Mouse (Mus musculus) heart, embryonic 13.5 days (tissue): ENCODE data around the gene Pfas. TPM values are rescaled to one million over a fixed set of nuclear protein-coding genes. Genes with fewer than 3 reads are reported as not detected.
"Not testable (repeated sequence)": the region's sequence is repeated elsewhere in the genome, so short reads cannot be mapped to it uniquely, and the experiment has no call there.

Source experiments
- ATAC-seq: fragments of 200-750 bp; cut with Nextera tagmentation; 2 replicates; pipeline ENCODE4 v1.8.0; 2017; ENCODE audit warnings: moderate TSS enrichment; ENCODE audit not compliant: insufficient number of reproducible peaks, low FRiP score, low TSS enrichment; ENCODE audit errors: extremely low read depth
- H3K27ac ChIP-seq: fragments of 300-500 bp; sonication (generic); replicated peaks from 2 replicates; pipeline ENCODE4 v1.5.1; 2015; ENCODE audit warnings: moderate library complexity, mild to moderate bottlenecking, inconsistent platforms
- H3K27me3 ChIP-seq: fragments of 300-500 bp; sonication (generic); replicated peaks from 2 replicates; pipeline ENCODE4 v1.6.1; 2015; ENCODE audit warnings: mild to moderate bottlenecking, inconsistent platforms
- H3K36me3 ChIP-seq: fragments of 300-500 bp; sonication (generic); 2 replicates; pipeline ENCODE4 v1.6.1; 2015; ENCODE audit warnings: mild to moderate bottlenecking, inconsistent platforms
- H3K4me1 ChIP-seq: fragments of 300-500 bp; sonication (generic); 2 replicates; pipeline ENCODE4 v1.6.1; 2015; ENCODE audit warnings: inconsistent platforms
- H3K4me2 ChIP-seq: fragments of 300-500 bp; sonication (generic); 2 replicates; pipeline ENCODE4 v1.6.1; 2015; ENCODE audit warnings: inconsistent platforms, mild to moderate bottlenecking, moderate library complexity
- H3K4me3 ChIP-seq: fragments of 300-500 bp; sonication (generic); 2 replicates; pipeline ENCODE4 v1.5.1; 2015; ENCODE audit warnings: moderate library complexity, mild to moderate bottlenecking, inconsistent platforms
- H3K9ac ChIP-seq: fragments of 300-500 bp; sonication (generic); 2 replicates; pipeline ENCODE4 v1.6.1; 2015; ENCODE audit warnings: inconsistent platforms, mild to moderate bottlenecking, moderate library complexity
- H3K9me3 ChIP-seq: fragments of 300-500 bp; sonication (generic); 2 replicates; pipeline ENCODE4 v1.6.1; 2016; ENCODE audit warnings: inconsistent platforms
- WGBS: fragments of 180-500 bp; shearing (Covaris S2); methylation state at CpG from one replicate; pipeline ENCODE4 v1.1.7; 2015; ENCODE audit warnings: mixed read lengths; 5-methylcytosine and 5-hydroxymethylcytosine counted together
- polyA plus RNA-seq: library from polyadenylated mRNA; unstranded; fragments of >200 nt; fragmentation: Nextera tagmentation; extraction: Ambion mirVana; gene quantifications from 2 replicates; pipeline ENCODE4 v1.2.1, GENCODE M21; 2015

Gene Pfas
- polyA plus RNA-seq, 1 experiment from 2014 or later, result 19.9 TPM

- peak within 1 kb of the TSS; percentile 96 for H3K4me2 ChIP-seq
- no peaks in the 10 kb centered on the region for H3K36me3 ChIP-seq
- WGBS, result under 1% methylated on average over 50 of the region's 50 CpGs
- no peaks in the 10 kb centered on the region for H3K9me3 ChIP-seq
- peaks cover 41% of the 10 kb centered on the region for H3K4me1 ChIP-seq
- peak within 1 kb of the TSS; percentile 48; the same call in 1 of the 2 replicates for H3K27ac ChIP-seq
- peaks cover 8% of the 10 kb centered on the region; the same call in 1 of the 2 replicates for H3K27me3 ChIP-seq
- ATAC-seq, result peak; percentile 85
- H3K9ac ChIP-seq, result peak within 1 kb of the TSS; percentile 79
- peak within 1 kb of the TSS; percentile 71 for H3K4me3 ChIP-seq
Measured at GRCm38 (mm10) chr11:68967337-68968282, 40.6 kb downstream of the Pfas start, which contains the start of gene Slc25a35. Slc25a35 (plus strand) TSS chr11:68968131.

DNA sequence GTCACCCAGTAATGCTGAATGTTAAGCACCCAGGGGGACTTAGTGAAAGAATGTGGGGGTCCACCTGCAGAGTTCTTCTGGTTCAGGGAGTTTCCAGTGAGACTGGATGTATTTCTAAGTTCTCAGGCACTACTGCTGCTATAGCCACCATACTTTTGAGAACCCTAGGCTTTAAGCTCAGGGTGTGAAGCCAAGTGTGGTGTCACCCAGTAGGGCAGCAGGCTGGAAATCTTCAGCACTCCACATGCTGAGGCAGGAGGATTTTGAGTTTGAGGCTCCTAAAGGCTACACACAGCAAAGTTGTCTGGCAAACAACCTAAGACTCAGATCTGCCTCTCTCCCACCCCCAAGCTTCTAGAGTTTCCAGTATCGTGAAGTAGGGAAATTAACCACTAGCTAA is 41.7 kb downstream of the Pfas start:
- H3K9ac ChIP-seq, result no peak overlapping the region
- no peaks in the 10 kb centered on the region for H3K9me3 ChIP-seq
- H3K27me3 ChIP-seq, result peaks cover 8% of the 10 kb centered on the region; the same call in 1 of the 2 replicates
- ATAC-seq, result no peak
- H3K4me2 ChIP-seq, result peak overlapping the region; percentile 96; the same call in 1 of the 2 replicates
- H3K4me1 ChIP-seq, result peaks cover 32% of the 10 kb centered on the region
- H3K36me3 ChIP-seq, result no peaks in the 10 kb centered on the region
- H3K4me3 ChIP-seq, result 0 out of 2 replicates have a peak overlapping the region, but pooled peaks have one; percentile 71
- WGBS, result 45% methylated on average over 1 of the region's 1 CpGs
- H3K27ac ChIP-seq, result no peak overlapping the region

DNA sequence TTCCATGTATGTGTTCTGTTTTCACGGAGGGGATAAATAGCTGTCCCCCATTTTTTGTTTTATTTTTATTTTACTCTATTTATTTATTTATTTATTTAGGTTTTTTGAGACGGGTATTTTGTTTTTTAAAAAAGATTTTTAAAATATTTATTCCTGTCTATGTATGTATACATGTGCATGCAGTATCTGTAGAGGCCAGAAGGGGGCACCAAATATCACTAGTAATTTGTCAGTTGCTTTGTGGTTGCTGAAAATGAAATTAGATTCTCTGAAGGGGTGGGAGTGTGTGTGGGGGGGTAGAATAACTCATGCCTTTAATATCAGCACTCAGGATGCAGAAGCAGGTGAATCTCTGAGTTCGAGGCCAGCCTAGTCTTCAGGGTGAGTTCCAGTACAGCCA is 42.4 kb downstream of the Pfas start:
- Histone ChIP-seq H3K9me3 (no peaks in the 10 kb centered on the region), H3K27ac (no peak overlapping the region), H3K4me3 (no peak overlapping the region), H3K4me1 (peaks cover 25% of the 10 kb centered on the region), H3K36me3 (no peaks in the 10 kb centered on the region), H3K9ac (no peak overlapping the region), H3K27me3 (peaks cover 8% of the 10 kb centered on the region; the same call in 1 of the 2 replicates), H3K4me2 (no peak overlapping the region)
- no peak for ATAC-seq
- WGBS, result 23% methylated on average over 3 of the region's 3 CpGs

DNA sequence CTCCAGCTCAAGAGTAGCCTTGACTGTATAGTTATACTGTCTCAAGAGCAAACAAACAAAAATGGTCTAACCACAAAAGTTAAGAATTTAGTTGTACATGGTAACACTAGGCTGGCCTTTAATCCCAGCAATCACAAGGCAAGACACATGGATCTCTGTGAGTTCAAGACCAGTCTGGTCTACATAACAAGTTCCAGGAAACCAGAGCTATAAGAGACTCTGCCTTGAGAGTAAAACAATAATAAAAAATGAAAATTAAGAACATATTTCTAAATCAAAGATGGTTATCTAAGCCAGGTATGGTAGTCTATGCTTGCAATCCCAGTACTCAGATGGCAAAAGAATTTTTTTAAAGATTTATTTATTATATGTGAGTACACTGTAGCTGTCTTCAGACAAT is 43.2 kb downstream of the Pfas start:
- no peak for ATAC-seq
- Histone ChIP-seq H3K9ac (no peak overlapping the region), H3K27ac (no peak overlapping the region)

DNA sequence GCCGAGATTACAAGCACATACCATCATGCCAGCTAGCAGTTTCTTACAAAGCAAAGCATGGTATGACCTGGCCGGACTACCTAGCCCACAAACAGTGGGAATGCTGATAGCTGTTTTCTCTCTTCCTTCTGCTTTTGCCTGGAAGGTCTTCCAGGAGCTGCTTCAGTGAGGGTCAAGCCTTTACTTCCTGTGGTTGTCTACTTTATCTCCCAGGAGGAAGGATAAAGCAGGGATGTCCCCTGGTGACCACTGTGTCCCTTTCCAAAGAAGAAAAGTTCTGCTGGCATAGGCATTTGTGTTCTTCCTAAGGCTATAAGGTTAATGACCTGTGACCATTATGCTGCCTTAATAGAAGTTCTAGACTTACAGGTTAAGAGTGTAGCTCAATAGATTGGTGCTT is 44.9 kb downstream of the Pfas start:
- Histone ChIP-seq H3K4me3 (no peak overlapping the region), H3K9ac (no peak overlapping the region), H3K4me1 (peaks cover 11% of the 10 kb centered on the region), H3K27ac (no peak overlapping the region), H3K36me3 (no peaks in the 10 kb centered on the region), H3K27me3 (peaks cover under 1% of the 10 kb centered on the region; the same call in 1 of the 2 replicates), H3K4me2 (no peak overlapping the region), H3K9me3 (no peaks in the 10 kb centered on the region)
- ATAC-seq, result no peak
- WGBS, result 63% methylated on average over 2 of the region's 2 CpGs

More for the DNA sequence above, 43.2 kb downstream of the Pfas start:
- no peak overlapping the region for H3K4me2 ChIP-seq
- H3K4me3 ChIP-seq, result no peak overlapping the region
- peaks cover 17% of the 10 kb centered on the region for H3K4me1 ChIP-seq
- no peaks in the 10 kb centered on the region for H3K36me3 ChIP-seq
- no peaks in the 10 kb centered on the region for H3K9me3 ChIP-seq
- H3K27me3 ChIP-seq, result peaks cover 8% of the 10 kb centered on the region; the same call in 1 of the 2 replicates

GRCm38 (mm10) chr11:68962159-68962558 is 46.1 kb downstream of the Pfas start:
- H3K4me1 ChIP-seq, H3K36me3 ChIP-seq, H3K27me3 ChIP-seq, H3K9ac ChIP-seq, H3K4me3 ChIP-seq, H3K9me3 ChIP-seq, H3K4me2 ChIP-seq, H3K27ac ChIP-seq, ATAC-seq: not testable (repeated sequence)
- 22% methylated on average over 11 of the region's 11 CpGs for WGBS

- 59% methylated on average over 3 of the region's 3 CpGs for WGBS
Measured at GRCm38 (mm10) chr11:68961596-68961995, 46.7 kb downstream of the Pfas start.

GRCm38 (mm10) chr11:68957971-68958370 is 50.3 kb downstream of the Pfas start:
- ATAC-seq, result no peak
- no peak overlapping the region for H3K4me3 ChIP-seq
- H3K27ac ChIP-seq, result peak overlapping the region; percentile 77
- no peaks in the 10 kb centered on the region for H3K36me3 ChIP-seq
- H3K4me1 ChIP-seq, result peaks cover 22% of the 10 kb centered on the region
- peaks cover 45% of the 10 kb centered on the region for H3K27me3 ChIP-seq
- 83% methylated on average over 1 of the region's 1 CpGs for WGBS
- H3K4me2 ChIP-seq, result peak overlapping the region; percentile 76; the same call in 1 of the 2 replicates
- H3K9me3 ChIP-seq, result no peaks in the 10 kb centered on the region
- H3K9ac ChIP-seq, result no peak overlapping the region; the same call in 1 of the 2 replicates

More at GRCm38 (mm10) chr11:68961596-68961995, 46.7 kb downstream of the Pfas start:
- no peak for ATAC-seq
- no peaks in the 10 kb centered on the region for H3K9me3 ChIP-seq
- H3K36me3 ChIP-seq, result no peaks in the 10 kb centered on the region
- H3K27me3 ChIP-seq, result peaks cover 9% of the 10 kb centered on the region
- no peak overlapping the region for H3K4me2 ChIP-seq
- H3K4me3 ChIP-seq, result no peak overlapping the region
- H3K4me1 ChIP-seq, result no peaks in the 10 kb centered on the region
- no peak overlapping the region for H3K27ac ChIP-seq
- no peak overlapping the region for H3K9ac ChIP-seq

DNA sequence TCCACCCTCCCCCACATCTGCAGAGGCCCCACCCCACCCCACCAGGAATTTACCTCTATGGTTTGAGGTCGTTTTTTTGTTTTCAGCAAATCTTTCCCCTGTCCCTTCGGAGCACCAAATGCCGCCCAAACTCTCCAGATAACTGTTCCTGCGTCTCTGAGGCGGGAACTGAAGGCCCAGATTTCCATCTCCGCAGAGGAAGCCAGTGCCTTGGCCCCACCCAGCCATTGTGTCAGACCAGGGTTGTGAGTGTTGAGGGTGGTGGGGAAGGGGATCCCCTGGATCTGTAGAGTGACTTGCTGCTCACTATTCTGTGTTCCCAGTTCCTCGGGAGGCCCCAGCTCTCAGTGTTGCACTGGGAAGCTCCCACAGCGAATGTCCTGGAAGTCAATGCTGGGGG is 51.0 kb downstream of the Pfas start, which contains the start of gene Arhgef15:
Gene Arhgef15 (minus strand): TSS at position 173 of the 400 bp plus-strand sequence.
- Histone ChIP-seq H3K4me3 (peak within 1 kb of the TSS; percentile 45), H3K27ac (peak within 1 kb of the TSS; percentile 77), H3K9me3 (no peaks in the 10 kb centered on the region), H3K9ac (peak within 1 kb of the TSS; percentile 71), H3K4me1 (peaks cover 22% of the 10 kb centered on the region), H3K4me2 (peak within 1 kb of the TSS; percentile 76), H3K36me3 (no peaks in the 10 kb centered on the region), H3K27me3 (peaks cover 46% of the 10 kb centered on the region)
- ATAC-seq, result no peak
- 30% methylated on average over 8 of the region's 8 CpGs for WGBS

GRCm38 (mm10) chr11:68956697-68957096 is 51.6 kb downstream of the Pfas start:
- 31% methylated on average over 13 of the region's 13 CpGs for WGBS
- peaks cover 51% of the 10 kb centered on the region for H3K27me3 ChIP-seq
- H3K4me2 ChIP-seq, result peak overlapping the region; percentile 76
- H3K9ac ChIP-seq, result peak overlapping the region; percentile 71
- ATAC-seq, result 0 out of 2 replicates have a peak, but pooled peaks have one; percentile 39
- peak overlapping the region; percentile 77 for H3K27ac ChIP-seq
- H3K36me3 ChIP-seq, result no peaks in the 10 kb centered on the region
- peaks cover 26% of the 10 kb centered on the region for H3K4me1 ChIP-seq
- H3K4me3 ChIP-seq, result peak overlapping the region; percentile 45
- H3K9me3 ChIP-seq, result no peaks in the 10 kb centered on the region

DNA sequence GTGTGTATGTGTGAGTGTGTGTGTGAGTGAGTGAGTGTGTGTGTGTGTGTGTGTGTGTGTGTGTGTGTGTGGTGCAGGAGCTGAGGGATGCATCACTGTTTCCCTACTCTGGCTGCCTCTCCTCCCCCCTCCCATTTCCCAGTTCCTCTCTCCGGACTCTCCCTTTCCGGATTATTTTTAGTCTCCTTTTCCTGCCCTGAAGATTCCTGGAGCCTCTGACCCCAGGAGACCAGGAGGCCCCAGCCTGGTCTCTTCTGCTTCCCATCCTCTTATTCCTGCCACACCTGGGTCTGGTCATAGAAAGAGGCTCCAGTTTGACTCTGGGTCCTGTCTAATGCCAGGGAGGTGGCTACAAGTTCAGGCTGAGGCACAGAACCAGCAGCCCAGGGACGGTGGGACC is 52.2 kb downstream of the Pfas start:
- Histone ChIP-seq H3K9ac (peak overlapping the region; percentile 71), H3K4me3 (peak overlapping the region; percentile 45), H3K4me1 (peaks cover 27% of the 10 kb centered on the region), H3K36me3 (no peaks in the 10 kb centered on the region), H3K27ac (peak overlapping the region; percentile 77), H3K9me3 (no peaks in the 10 kb centered on the region), H3K27me3 (peaks cover 56% of the 10 kb centered on the region), H3K4me2 (peak overlapping the region; percentile 76)
- WGBS, result 5% methylated on average over 3 of the region's 3 CpGs
- ATAC-seq, result no peak
